Mouse (Mus musculus) thymus, adult 2 months (tissue): ENCODE measurements around the gene Dnah9.

Experiments
- CTCF ChIP-seq: fragments of 200-500 bp; IDR thresholded peaks from 2 replicates; pipeline ENCODE4 v1.5.1; 2012; ENCODE audit warnings: mild to moderate bottlenecking, control low read depth, low read length, moderate library complexity, borderline replicate concordance; ENCODE audit not compliant: control insufficient read depth, poor library complexity, insufficient read depth; ENCODE audit errors: extremely low read depth
- POLR2A ChIP-seq: fragments of 200-500 bp; IDR thresholded peaks from 2 replicates; pipeline ENCODE4 v1.6.1; 2012; ENCODE audit warnings: mild to moderate bottlenecking, low read length, control low read depth, moderate library complexity; ENCODE audit not compliant: control insufficient read depth, poor library complexity, insufficient read depth; ENCODE audit errors: extremely low read depth

- TF ChIP-seq CTCF (no peak), POLR2A (no peak)
Observed at GRCm38 (mm10) chr11:65816237-65816636, 352.1 kb downstream of the Dnah9 start.
